In the genomic region with DNA sequence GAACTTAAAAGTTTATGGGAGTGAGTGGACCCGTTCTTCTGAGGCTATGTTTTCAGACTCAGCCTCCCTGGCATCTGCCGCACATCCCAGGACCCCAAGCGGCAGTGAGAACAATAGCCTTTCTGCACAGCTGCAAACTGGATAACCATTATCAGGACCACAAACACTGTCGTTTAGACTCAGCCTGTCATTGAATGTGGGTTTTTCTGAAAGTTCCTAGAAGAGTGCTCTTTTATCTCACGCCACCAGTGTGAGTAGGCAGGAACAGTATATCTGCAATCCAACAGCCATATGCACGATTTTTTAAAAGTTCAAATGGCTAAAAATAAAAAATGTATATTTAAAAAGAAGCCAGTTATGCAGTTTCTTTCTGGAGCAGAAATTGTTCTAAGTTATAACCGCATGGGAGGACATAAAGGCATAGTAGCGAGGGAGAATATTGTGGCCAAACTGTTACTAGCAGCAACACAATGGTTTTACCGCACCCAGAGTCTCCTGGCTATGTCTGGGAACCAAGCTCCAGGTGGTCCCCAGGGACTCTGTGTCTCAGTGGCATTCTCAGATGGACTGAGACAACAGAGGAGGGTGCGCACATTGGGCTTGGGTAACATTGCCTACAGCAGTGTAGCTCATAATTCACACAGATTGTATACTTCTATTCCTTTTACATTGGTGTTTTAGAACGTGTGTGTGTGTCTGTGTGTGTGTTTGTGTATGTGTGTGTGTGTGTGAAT, we compare ENCODE assay signal across 14 mouse cellular contexts.
DNase-seq lines count a peak whose midpoint lies in the region; ATAC-seq and TF ChIP-seq lines count a peak whose summit lies in the region.
"Had no signal": no experiment of that assay in that cellular context is flagged by ENCODE, and none has a peak within 500 bp of the region (broad histone marks: within the 10 kb centered on the region; RNA-seq: fewer than 3 reads in every experiment).

No protein-coding gene starts in this region.

- TF ChIP-seq EP300 in liver, postnatal 0 days (IDR thresholded peaks at IDR 0.05; ENCODE audit: low read depth) = peak; percentile 94

- H3K9me3 ChIP-seq in hindbrain, embryonic 11.5 days (ENCODE audit: control insufficient read depth, low read length) = no peaks in the 10 kb centered on the region
- no peaks in the 10 kb centered on the region for H3K9me3 ChIP-seq in hindbrain, postnatal 0 days (ENCODE audit: low read length)
- H3K9me3 ChIP-seq in liver, postnatal 0 days (ENCODE audit: low read length) = no peaks in the 10 kb centered on the region
- H3K9me3 ChIP-seq: intestine, embryonic 15.5 days; limb, embryonic 10.5 days had no signal

- no peak overlapping the region for H3K9ac ChIP-seq in hindbrain, embryonic 11.5 days (ENCODE audit: low read depth, low read length)
- no peak overlapping the region for H3K9ac ChIP-seq in hindbrain, postnatal 0 days (replicated peaks; ENCODE audit: low read length)
- no peak overlapping the region for H3K9ac ChIP-seq in liver, postnatal 0 days (replicated peaks)
- H3K9ac ChIP-seq: intestine, embryonic 15.5 days had no signal

- WGBS in hindbrain, embryonic 11.5 days = 64% methylated on average over 11 of the region's 11 CpGs
- 61% methylated on average over 11 of the region's 11 CpGs for WGBS in hindbrain, postnatal 0 days
- WGBS in liver, postnatal 0 days (ENCODE audit: insufficient replicate concordance) = 45% methylated on average over 11 of the region's 11 CpGs

- peak; percentile 17 for DNase-seq in hindbrain, embryonic 11.5 days (ENCODE audit: low spot score)
- DNase-seq in hindbrain, postnatal 0 days (ENCODE audit: low spot score) = no peak
- DNase-seq in brain, adult 2 months (ENCODE audit: low read depth, low spot score) = peak; percentile 56
- DNase-seq in c-Kit-positive CD71-positive TER-119-positive erythroid progenitor cells, embryonic 14.5 days (ENCODE audit: low spot score) = peak; percentile 74
- no peak for DNase-seq in liver, postnatal 0 days
- no peak for DNase-seq in urinary bladder, postnatal 4 days (ENCODE audit: low spot score in 2 of 2)
- no peak for DNase-seq in kidney, postnatal 14 days
- no peak for DNase-seq in lung, postnatal 14 days
- DNase-seq: cerebellum, postnatal 14 days; kidney, postnatal 4 days; right cerebral cortex, adult 18-20 months had no signal

- no peak for TF ChIP-seq CTCF in hindbrain, postnatal 0 days (IDR thresholded peaks at IDR 0.05; ENCODE audit: low read depth)
- TF ChIP-seq CTCF in liver, postnatal 0 days (IDR thresholded peaks at IDR 0.05; ENCODE audit: low read depth) = no peak

- no peaks in the 10 kb centered on the region for H3K4me1 ChIP-seq in hindbrain, embryonic 11.5 days (replicated peaks; ENCODE audit: control insufficient read depth, insufficient read depth, low read length)
- no peaks in the 10 kb centered on the region for H3K4me1 ChIP-seq in hindbrain, postnatal 0 days (ENCODE audit: insufficient read depth, low read length)
- H3K4me1 ChIP-seq in liver, postnatal 0 days (ENCODE audit: insufficient read depth) = no peaks in the 10 kb centered on the region
- H3K4me1 ChIP-seq: intestine, embryonic 15.5 days; limb, embryonic 10.5 days had no signal

- peak; percentile 61; the same call in 1 of the 2 replicates for ATAC-seq in hindbrain, embryonic 11.5 days (ENCODE audit: low FRiP score)
- ATAC-seq in hindbrain, postnatal 0 days = no peak
- ATAC-seq in liver, postnatal 0 days = peak; percentile 94
- ATAC-seq: intestine, embryonic 15.5 days; lung, postnatal 0 days had no signal

- H3K4me2 ChIP-seq in hindbrain, embryonic 11.5 days (replicated peaks; ENCODE audit: low read depth, low read length) = no peak overlapping the region
- H3K4me2 ChIP-seq in hindbrain, postnatal 0 days (ENCODE audit: low read depth, low read length) = no peak overlapping the region
- 0 out of 2 replicates have a peak overlapping the region, but pooled peaks have one; percentile 3 for H3K4me2 ChIP-seq in liver, postnatal 0 days (ENCODE audit: low read depth, low read length)
- H3K4me2 ChIP-seq: intestine, embryonic 15.5 days had no signal

- H3K36me3 ChIP-seq in hindbrain, embryonic 11.5 days (ENCODE audit: control insufficient read depth, insufficient read depth, low read length) = no peaks in the 10 kb centered on the region
- H3K36me3 ChIP-seq in hindbrain, postnatal 0 days (ENCODE audit: insufficient read depth, low read length) = no peaks in the 10 kb centered on the region
- H3K36me3 ChIP-seq in liver, postnatal 0 days (replicated peaks; ENCODE audit: insufficient read depth, low read length) = no peaks in the 10 kb centered on the region
- H3K36me3 ChIP-seq: intestine, embryonic 15.5 days; limb, embryonic 10.5 days had no signal

- no peak overlapping the region for H3K4me3 ChIP-seq in hindbrain, embryonic 11.5 days (ENCODE audit: low read depth, low read length)
- H3K4me3 ChIP-seq in hindbrain, postnatal 0 days (ENCODE audit: low read length) = no peak overlapping the region
- H3K4me3 ChIP-seq in liver, postnatal 0 days (ENCODE audit: low read depth, low read length) = no peak overlapping the region
- H3K4me3 ChIP-seq: intestine, embryonic 15.5 days; limb, embryonic 10.5 days had no signal

- H3K27ac ChIP-seq in hindbrain, embryonic 11.5 days (ENCODE audit: low read depth, low read length) = no peak overlapping the region
- no peak overlapping the region for H3K27ac ChIP-seq in hindbrain, postnatal 0 days
- peak overlapping the region; percentile 44; the same call in 1 of the 2 replicates for H3K27ac ChIP-seq in liver, postnatal 0 days (ENCODE audit: low read depth)
- H3K27ac ChIP-seq: intestine, embryonic 15.5 days; limb, embryonic 10.5 days had no signal

- H3K27me3 ChIP-seq in hindbrain, embryonic 11.5 days (ENCODE audit: control insufficient read depth, insufficient read depth, low read length) = no peaks in the 10 kb centered on the region
- H3K27me3 ChIP-seq in hindbrain, postnatal 0 days (ENCODE audit: insufficient read depth, low read length) = no peaks in the 10 kb centered on the region
- no peaks in the 10 kb centered on the region for H3K27me3 ChIP-seq in liver, postnatal 0 days (ENCODE audit: insufficient read depth, low read length)
- H3K27me3 ChIP-seq: intestine, embryonic 15.5 days had no signal

Comparison
In these comparisons a context has a peak if more than half of its experiments do, and no peak if none do; other contexts are left out.
1. DNase-seq: peak in hindbrain, embryonic 11.5 days (single experiment), brain, adult 2 months (single experiment) and c-Kit-positive CD71-positive TER-119-positive erythroid progenitor cells, embryonic 14.5 days (single experiment); none in hindbrain, postnatal 0 days (single experiment), liver, postnatal 0 days (single experiment), urinary bladder, postnatal 4 days (0 of 2), kidney, postnatal 14 days (single experiment) and lung, postnatal 14 days (single experiment).